Mouse (Mus musculus) urinary bladder, postnatal 25 days (tissue): ENCODE results near the gene Apoh.

ENCODE experiments used
- DNase-seq: peaks from one replicate; pipeline ENCODE4 v3.0.0; 2022; ENCODE audit warnings: low spot score

The Apoh gene

GRCm38 (mm10) chr11:108384920-108385665 lies 41.9 kb downstream of the Apoh start:
- no peak for DNase-seq

- no peak for DNase-seq
Observed at GRCm38 (mm10) chr11:108385666-108386024, 42.5 kb downstream of the Apoh start.

DNA sequence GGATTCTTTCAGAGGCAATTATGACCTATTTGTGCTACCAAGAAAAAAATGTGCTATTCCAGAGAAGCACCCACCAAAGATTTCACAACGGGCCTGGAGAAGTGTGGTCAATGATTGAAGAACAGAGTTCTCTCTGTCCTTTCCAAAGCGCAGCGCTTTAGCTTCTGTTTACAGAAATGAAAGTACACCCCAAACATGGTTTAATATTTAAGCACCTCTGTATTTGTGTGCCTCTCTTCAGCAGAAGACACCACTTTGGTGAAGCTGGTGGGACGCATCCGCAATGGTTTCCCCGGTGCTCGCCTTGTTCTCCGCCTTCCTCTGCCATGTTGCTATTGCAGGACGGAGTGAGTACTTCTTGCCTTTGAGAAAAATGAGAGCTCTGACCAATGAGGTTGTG lies 51.9 kb downstream of the Apoh start:
- DNase-seq, result no peak

- DNase-seq, result no peak
Observed at GRCm38 (mm10) chr11:108396076-108396829, 53.1 kb downstream of the Apoh start.

- DNase-seq, result no peak
Observed at GRCm38 (mm10) chr11:108409876-108410644, 66.9 kb downstream of the Apoh start.

- DNase-seq, result no peak
Observed at GRCm38 (mm10) chr11:108416360-108416759, 73.2 kb downstream of the Apoh start.

DNA sequence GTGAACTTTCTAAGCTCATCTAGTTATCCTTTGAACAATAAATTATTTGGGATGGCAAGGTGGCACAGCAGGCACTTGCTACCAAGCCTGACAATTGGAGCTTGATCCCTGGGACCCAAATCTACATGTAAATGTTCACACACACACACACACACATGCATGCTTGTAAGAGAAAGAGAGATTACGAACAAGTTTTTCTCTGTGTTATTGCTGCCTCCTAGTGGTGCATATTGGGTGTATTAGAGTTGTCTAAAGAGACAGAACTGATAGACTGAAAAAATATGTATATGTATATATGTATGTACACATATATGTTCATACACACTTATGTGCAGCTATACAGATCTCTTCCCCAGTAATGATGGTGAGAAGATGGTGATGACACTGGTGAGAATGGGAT lies 75.4 kb downstream of the Apoh start:
- no peak for DNase-seq

DNA sequence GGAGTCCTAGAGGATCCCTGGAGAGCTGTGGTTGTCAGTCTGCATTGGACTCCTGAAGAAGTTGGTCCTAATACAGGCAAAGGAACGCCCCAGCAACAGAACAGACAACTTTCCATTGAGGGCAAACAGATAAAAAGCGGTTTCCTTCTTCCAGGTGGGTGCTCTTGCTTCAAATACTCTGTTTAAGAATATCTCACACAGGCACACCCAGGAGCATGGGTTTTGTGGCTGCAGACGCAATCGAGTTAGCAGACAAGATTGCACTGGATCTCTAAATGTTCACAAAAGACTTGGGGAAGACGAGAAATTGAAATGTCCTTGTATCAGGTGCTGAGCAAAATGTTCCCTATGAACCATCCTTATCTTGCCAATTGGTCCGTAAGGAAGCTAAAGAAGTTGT lies 76.1 kb downstream of the Apoh start:
- no peak for DNase-seq

- DNase-seq, result no peak
Observed at GRCm38 (mm10) chr11:108420751-108421150, 77.6 kb downstream of the Apoh start.

DNA sequence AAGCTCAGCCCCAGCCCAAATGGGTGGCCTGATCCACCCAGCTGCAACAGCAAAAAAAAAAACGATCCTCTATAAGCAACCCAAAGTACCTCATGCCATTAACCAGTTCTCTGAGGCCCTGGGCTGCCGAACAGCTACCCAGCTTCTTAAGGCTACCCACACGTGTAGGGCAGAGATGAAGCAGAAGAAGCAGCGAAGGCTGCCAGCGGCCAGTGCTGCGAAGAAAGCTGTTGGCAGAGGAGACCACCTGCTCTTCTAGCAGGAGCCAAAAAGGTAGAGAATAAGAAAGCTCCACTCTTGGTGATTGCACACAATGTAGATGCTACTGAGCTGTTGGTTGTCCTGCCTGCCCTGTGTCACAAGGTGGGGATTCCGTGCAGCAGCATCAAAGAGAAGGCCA lies 80.1 kb downstream of the Apoh start:
- no peak for DNase-seq

DNA sequence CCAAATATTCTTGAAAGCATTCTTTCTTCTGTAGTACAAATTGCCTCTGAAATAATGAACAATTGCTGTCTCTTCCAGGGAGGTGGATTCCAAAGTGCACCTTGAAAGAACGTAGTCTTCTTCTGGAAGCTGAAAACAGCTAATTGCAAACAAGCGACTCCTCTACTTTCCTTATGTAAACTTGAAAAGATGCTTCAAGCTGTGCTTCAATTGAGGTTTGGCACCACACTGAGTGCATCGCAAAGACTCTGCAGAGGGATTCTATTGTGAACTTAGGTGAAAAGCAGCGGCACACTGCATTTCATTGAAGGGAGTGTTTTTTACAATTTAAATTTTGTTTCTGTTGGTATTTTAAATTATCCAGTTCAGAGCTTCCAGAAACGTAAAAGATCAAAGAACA lies 81.0 kb downstream of the Apoh start:
- no peak for DNase-seq

GRCm38 (mm10) chr11:108424889-108425591 lies 81.9 kb downstream of the Apoh start, which contains the start of gene Cep112:
TSS of gene Cep112 (plus strand) at chr11:108425192.
- peak; percentile 90 for DNase-seq

- DNase-seq, result no peak
Observed at GRCm38 (mm10) chr11:108425592-108425921, 82.4 kb downstream of the Apoh start.

DNA sequence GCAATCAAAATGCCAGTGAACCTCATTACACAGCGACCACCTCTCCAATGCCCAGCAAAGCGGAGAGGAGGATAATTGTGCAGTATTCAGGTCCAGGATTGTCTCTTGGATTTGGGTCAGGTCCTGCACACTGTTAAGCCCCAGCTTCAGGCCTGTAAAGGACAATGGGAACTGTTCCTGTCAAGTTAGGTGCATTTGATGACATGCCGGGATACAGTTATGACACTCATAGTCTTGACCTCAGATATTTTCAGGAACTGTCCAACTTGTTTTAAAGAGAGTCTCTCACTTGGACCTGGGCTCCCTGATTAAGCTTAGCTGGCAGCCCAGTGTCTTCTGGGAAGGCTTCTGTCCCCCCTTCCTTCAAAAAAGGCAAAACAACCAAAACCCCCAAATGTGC lies 82.9 kb downstream of the Apoh start:
- DNase-seq, result no peak

DNA sequence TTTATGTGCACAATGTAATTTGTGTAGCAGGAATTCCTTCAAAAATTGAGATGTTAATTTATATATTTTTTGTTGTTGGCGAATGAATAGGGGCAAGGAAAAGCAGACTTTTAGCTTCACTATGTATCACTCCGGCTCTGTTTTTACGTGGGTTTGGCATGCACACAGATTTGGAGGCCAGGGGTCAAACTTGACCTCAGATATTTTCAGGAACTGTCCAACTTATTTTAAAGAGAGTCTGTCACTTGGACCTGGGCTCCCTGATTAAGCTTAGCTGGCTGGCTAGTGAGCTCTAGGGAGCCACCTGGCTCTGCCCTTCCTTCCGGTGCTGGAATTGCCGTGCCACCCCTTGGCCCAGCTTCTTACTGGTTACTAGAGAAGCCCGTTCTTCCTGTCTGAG lies 84.0 kb downstream of the Apoh start:
- DNase-seq, result no peak

GRCm38 (mm10) chr11:108429076-108429475 lies 85.9 kb downstream of the Apoh start:
- no peak for DNase-seq

GRCm38 (mm10) chr11:108443893-108444563 lies 100.9 kb downstream of the Apoh start:
- DNase-seq, result no peak

DNA sequence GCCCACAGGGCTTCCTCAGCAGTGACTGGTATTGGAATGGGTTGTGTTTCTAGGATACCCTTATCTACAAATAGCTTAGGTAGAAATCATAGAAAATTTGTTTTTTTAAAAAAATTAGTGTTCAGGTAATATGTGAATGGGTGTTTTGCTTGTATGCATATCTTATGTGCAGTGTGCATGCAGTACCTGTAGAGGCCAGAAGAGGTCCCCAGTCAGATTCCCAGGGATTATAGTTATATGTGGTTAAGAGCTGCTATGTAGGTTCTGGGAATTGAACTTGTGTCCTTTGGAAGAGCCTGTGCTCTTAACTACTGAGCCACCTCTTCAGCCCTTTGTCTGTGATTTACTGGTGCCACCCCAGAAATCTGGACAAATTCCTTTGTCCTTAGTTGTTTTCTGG lies 104.0 kb downstream of the Apoh start:
- DNase-seq, result no peak

- peak; percentile 80 for DNase-seq
Observed at GRCm38 (mm10) chr11:108449811-108450210, 106.7 kb downstream of the Apoh start.

- DNase-seq, result no peak
Observed at GRCm38 (mm10) chr11:108459599-108459998, 116.4 kb downstream of the Apoh start.
